Mouse (Mus musculus) urinary bladder, postnatal 25 days (tissue): ENCODE data around the gene Gm43552.
"Not testable (repeated sequence)": the region's sequence is repeated elsewhere in the genome, so short reads cannot be mapped to it uniquely, and the experiment has no call there.

ENCODE experiments used
- DNase-seq: peaks from one replicate; pipeline ENCODE4 v3.0.0; 2022; ENCODE audit warnings: low spot score

Gm43552 gene

DNA sequence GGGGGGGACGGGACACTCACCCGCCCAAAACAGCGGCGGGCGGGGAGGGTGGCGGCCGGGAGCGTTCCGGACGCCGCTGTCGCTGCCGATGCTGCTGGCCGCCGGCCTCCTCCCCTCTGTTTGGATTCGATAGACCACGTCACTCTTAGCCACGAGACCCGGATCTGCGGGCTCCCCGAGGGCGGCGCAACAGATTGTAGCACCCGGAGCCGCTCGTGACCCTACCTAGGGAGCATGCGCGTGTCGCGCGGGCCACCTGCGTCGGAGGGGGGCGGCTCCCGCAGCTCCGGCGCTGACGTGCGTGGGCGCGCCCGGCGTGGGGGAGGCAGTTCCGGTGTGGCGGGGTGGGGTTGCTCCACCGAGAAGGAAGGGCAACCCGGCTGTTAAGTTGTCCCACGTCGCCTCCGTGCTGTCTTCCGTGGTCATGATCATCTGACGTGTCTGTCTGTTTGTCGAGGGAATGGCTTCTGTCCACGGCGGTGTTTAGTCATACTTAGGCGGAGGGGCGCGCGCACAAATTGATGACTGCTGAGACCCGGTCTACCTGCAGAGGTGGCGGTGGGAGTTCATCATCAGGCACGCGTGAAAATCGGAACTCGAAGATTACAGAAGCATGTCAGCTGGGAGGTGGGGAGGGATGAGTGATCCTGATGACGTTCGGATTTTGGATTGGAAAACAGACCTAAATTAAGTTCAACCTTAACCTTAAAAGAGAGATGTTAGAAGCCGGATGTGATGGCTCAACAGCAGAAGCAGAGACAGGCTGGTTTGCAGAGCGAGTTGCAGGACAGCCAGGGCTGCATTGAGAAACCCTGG is at the start of gene Gm43552:
Gene Gm43552, minus strand, starts transcription at position 118 of the 816 bp plus-strand sequence.
- peak; percentile 91 for DNase-seq

- no peak for DNase-seq
Observed at GRCm38 (mm10) chr5:65541889-65542288, 49.3 kb upstream of the Gm43552 start.

DNA sequence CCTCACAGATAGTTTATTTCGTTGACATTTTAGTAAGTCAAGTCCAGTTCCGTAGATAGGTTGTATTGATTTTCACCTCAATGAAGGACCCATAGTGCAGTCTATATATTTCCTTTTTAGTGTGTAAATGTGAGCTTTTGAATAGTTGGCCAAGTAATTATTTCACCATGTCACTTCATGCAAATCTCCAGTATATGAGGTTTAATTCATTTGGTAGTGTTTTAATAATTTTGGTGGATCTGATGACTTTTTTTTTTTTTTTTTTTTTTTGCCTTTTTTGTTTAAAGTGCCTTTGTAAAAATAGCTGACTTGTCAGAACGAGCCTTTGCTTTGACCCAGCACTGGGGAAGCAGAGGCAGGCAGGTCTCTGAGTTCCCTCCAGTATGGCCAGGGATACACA is 47.2 kb upstream of the Gm43552 start:
- no peak for DNase-seq

- DNase-seq = no peak
Observed at GRCm38 (mm10) chr5:65538829-65539228, 46.2 kb upstream of the Gm43552 start.

DNA sequence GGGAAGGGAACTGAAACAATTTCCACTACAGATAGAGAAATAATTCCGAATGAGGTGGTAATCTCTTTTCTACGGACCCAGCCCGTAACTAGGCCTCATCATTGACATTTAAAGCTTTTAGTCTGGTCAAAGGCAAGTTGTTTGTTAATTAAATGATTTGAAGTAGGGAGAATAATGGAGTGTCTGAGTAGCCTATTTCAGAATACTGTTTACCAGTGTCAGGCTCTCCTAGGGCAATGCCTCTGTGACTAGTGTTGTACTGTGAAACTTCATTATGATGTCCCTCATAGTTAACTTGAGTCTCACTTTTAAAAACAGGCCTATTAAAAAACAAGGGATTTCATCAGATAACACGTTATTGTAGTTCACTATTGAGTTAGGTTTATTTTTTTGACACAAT is 45.5 kb upstream of the Gm43552 start:
- DNase-seq = no peak

- no peak for DNase-seq
Observed at GRCm38 (mm10) chr5:65537420-65538071, 44.9 kb upstream of the Gm43552 start.

DNA sequence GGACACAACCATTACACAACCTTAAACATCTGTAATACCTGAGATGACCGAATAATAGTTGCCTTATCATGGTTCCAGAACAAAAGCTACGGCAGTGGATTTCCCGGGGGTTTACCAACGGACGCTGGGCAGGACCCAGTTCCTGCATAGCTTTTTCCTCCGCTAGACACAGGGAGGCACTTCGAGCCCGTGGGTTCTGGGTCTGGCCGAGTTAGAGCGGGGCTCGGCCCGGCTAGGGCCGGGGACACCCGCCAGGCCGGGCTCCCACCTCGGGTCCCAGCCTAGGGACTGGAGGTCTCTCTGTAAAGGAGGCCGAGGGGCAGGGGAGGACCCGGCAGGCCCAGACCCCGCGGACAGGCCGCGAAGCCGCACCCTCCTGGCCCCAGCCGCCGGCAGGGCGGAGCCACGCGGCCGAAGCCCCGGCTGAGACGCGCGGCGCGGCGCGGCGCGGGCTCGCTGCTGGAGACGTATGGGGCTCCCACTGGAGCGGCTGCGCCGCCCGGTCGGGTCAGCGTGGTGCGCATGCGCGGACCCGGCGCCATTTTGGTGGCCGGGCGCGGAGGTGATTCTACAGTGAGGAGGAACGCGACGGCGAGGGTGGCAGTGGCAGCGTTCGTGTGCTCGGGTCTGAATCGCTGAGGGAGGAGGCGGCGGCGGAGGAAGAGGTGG is 44.3 kb upstream of the Gm43552 start, which contains the start of the genes Smim14 and Ube2k:
Gene Smim14, minus strand, starts transcription at position 434 of the 669 bp plus-strand sequence.
Gene Ube2k, plus strand, starts transcription at position 483 of the 669 bp plus-strand sequence.
- peak; percentile 93 for DNase-seq

GRCm38 (mm10) chr5:65536068-65536465 is 43.4 kb upstream of the Gm43552 start:
- not testable (repeated sequence) for DNase-seq

DNA sequence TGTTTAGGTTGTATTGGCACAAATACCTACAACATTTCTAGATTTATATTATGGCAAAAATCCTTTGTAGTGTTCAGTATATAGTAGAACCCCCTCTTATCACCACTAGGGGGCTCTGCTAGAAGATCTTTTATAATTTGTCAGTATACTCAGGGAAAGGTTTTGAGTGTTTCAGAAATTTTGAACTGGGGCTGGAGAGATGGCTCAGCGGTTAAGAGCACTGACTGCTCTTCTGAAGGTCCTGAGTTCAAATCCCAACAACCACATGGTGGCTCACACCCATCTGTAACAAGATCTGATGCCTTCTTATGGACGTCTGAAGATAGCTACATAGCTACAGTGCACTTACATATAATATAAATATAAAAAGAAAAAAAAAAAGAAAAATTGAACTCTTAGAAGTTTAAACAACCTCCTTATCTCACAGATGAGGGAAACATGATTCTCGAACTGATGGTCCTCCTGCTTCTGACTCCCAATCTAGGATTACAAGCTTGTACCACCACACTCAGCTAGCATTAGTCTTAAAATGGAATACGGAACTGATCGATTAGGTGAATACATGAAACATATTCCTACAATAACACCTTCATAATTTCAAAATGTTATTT is 42.9 kb upstream of the Gm43552 start:
- DNase-seq = no peak

DNA sequence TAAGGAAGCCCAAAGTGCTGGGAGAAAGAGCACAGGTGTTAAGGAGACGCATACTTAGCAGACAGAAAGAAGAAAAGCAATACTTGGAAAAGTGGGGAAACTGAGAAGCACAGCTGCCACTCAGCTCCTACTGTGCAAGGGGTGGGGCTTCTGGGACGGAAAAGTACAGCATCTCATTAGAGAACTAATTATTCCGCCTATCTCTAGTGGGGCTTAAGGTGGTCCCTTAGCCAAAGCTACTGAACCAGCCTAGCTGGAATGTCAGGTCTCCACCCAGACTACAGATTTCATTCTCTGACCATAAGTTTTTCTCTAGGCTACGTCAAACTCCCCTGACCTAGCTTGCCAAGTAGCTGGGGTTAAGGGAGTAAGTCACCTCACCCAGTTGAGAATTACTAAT is 41.9 kb upstream of the Gm43552 start:
- DNase-seq = no peak

- no peak for DNase-seq
Observed at GRCm38 (mm10) chr5:65531283-65531682, 38.6 kb upstream of the Gm43552 start.

DNA sequence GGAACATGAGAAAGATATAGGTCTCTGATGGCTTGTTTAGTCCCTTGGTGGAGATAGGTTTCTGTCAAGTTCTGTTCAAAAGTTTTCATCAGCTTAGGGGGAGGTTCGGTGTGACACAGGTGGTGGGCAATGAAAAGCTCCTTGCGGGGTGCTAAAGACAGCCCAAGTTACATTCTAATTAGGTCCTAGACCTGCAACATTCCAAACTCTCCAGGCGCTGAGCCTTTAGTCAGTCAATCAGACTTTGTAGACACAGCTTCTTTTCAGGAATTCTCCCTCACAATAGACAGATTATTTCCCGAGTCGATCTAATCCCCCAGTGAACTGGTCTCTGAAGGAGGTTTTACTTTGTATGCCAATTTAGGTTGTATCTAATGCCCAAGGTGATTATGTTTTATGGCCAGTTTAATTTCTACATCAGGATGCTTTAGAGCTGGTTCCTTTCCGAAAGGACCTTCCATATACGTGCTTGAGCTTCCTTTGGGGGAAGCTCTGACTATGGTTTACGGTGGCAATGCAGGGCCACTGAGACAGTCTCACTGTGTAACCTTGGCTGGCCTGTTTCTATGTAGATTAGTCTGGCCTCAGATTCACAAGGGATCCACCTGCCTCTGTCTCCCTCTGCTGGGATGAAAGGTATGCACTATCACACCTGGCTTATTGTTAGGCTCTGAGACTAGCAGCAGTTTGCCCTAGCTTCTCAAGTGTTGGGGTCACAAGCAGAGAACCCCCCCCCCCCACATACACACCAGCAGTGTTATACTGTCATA is 33.2 kb upstream of the Gm43552 start:
- DNase-seq = no peak

- DNase-seq = no peak
Observed at GRCm38 (mm10) chr5:65524831-65525230, 32.2 kb upstream of the Gm43552 start.

- DNase-seq = no peak
Observed at GRCm38 (mm10) chr5:65521803-65522202, 29.2 kb upstream of the Gm43552 start.

- no peak for DNase-seq
Observed at GRCm38 (mm10) chr5:65514635-65515278, 22.1 kb upstream of the Gm43552 start.

DNA sequence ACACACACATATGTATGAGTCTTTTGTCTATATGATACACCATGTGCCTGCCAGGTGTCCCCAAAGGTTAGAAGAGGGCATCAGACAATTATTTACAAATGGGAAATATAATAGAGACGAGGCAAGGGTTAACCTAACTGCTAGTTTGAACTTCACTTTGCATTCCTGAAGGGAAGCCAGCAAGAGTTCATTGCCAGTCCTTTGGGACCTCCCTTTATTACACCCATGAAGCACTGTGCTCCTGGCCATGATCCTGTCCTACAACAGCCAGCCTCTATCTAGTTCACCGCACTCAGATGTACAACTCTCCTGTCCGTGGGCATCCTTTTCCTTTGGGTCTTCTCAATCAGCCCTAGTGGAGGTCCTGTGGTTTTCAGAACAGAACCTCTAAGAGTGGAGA is 20.9 kb upstream of the Gm43552 start:
- no peak for DNase-seq

DNA sequence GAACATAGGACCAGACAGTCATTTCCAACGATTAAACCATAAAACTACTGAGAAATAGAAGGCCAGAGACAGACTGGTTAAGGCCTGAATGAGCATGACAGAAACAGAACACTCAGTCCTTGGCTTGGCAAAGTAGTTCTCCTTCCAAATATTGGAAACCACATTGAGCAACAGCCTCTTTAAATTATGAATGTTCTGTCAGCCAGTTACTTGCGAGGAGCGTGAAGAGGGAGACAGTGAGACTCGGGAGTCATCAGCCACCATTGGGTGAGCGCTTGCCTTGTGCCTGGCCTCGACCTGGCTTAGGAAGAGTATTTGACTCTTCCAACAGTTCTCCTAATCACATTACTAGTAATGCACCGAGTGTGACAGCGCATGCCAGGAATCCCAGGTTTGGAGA is 15.8 kb upstream of the Gm43552 start:
- DNase-seq = no peak

- no peak for DNase-seq
Observed at GRCm38 (mm10) chr5:65505786-65506185, 13.2 kb upstream of the Gm43552 start.

- no peak for DNase-seq
Observed at GRCm38 (mm10) chr5:65501407-65501806, 8.8 kb upstream of the Gm43552 start.

- DNase-seq = no peak
Observed at GRCm38 (mm10) chr5:65500231-65500630, 7.6 kb upstream of the Gm43552 start.
